Mouse (Mus musculus) heart, adult 2 months (tissue): Measurements from ENCODE around the gene Bahd1.

ENCODE experiments used
- CTCF ChIP-seq: fragments of 200-600 bp; IDR thresholded peaks from 2 replicates; pipeline ENCODE4 v1.8.1; 2022; ENCODE audit warnings: antibody characterized with exemption, mild to moderate bottlenecking, moderate library complexity
- EP300 ChIP-seq: fragments of 200-500 bp; IDR thresholded peaks from 2 replicates; pipeline ENCODE4 v1.6.1; 2011; ENCODE audit warnings: low read depth, low read length, control low read depth; ENCODE audit not compliant: insufficient read depth
- POLR2A ChIP-seq: fragments of 200-500 bp; IDR thresholded peaks from 2 replicates; pipeline ENCODE4 v1.6.1; 2011; ENCODE audit warnings: mild to moderate bottlenecking, low read depth, low read length, control low read depth; ENCODE audit not compliant: insufficient read depth

- no peak for TF ChIP-seq EP300
- TF ChIP-seq CTCF = no peak
- TF ChIP-seq POLR2A = no peak
These were observed 5.4 kb downstream of the Bahd1 start for GRCm38 (mm10) chr2:118905433-118906117.
